ENCODE assay signal across 1 mouse cellular context in genomic region chr17:55950601-55951000, GRCm38 (mm10).
TF ChIP-seq lines count a peak whose summit lies in the region.

No protein-coding gene starts in this region.

TF ChIP-seq in CH12.LX, 34 proteins besides CTCF, POLR2A, EP300 and RAD21:
- no peak for TF ChIP-seq TCF12 (IDR thresholded peaks at IDR 0.05; ENCODE audit: low read depth, low read length)
- no peak for TF ChIP-seq MAZ (IDR thresholded peaks at IDR 0.05; ENCODE audit: low read depth, low read length)
- TF ChIP-seq IRF4 (IDR thresholded peaks at IDR 0.05; ENCODE audit: low read depth, low read length) = no peak
- TF ChIP-seq MEF2A (IDR thresholded peaks at IDR 0.05; ENCODE audit: borderline replicate concordance, low read depth, low read length) = no peak
- TF ChIP-seq CHD2 (IDR thresholded peaks at IDR 0.05; ENCODE audit: low read length) = no peak
- no peak for TF ChIP-seq MAFK (IDR thresholded peaks at IDR 0.05; ENCODE audit: insufficient replicate concordance, low read length)
- no peak for TF ChIP-seq ZMIZ1 (IDR thresholded peaks at IDR 0.05; ENCODE audit: low read depth, low read length)
- TF ChIP-seq ELF1 (IDR thresholded peaks at IDR 0.05; ENCODE audit: low read depth, low read length) = no peak
- no peak for TF ChIP-seq UBTF (IDR thresholded peaks at IDR 0.05; ENCODE audit: low read depth, low read length)
- TF ChIP-seq CHD1 (IDR thresholded peaks at IDR 0.05; ENCODE audit: low read depth, low read length) = no peak
- TF ChIP-seq HCFC1 (IDR thresholded peaks at IDR 0.05; ENCODE audit: low read depth, low read length) = no peak
- TF ChIP-seq JUN (IDR thresholded peaks at IDR 0.05; ENCODE audit: insufficient read depth, low read depth, low read length) = no peak
- TF ChIP-seq ETS1 (conservative IDR thresholded peaks at IDR 0.05; ENCODE audit: low read depth, low read length) = no peak
- TF ChIP-seq TBP (conservative IDR thresholded peaks at IDR 0.05; ENCODE audit: low read depth, low read length) = no peak
- no peak for TF ChIP-seq BHLHE40 (IDR thresholded peaks at IDR 0.05; ENCODE audit: low read depth, low read length)
